Mouse (Mus musculus) c-Kit-positive CD71-negative TER-119-negative erythroid progenitor cells, embryonic 14.5 days (primary cell): ENCODE results near the gene 4930555G01Rik.
"Not testable (repeated sequence)": the region's sequence is repeated elsewhere in the genome, so short reads cannot be mapped to it uniquely, and the experiment has no call there.

Experiments
- DNase-seq: peaks from one replicate; pipeline ENCODE4 v3.0.0-alpha.2; 2013; ENCODE audit warnings: low read depth

The 4930555G01Rik gene

DNA sequence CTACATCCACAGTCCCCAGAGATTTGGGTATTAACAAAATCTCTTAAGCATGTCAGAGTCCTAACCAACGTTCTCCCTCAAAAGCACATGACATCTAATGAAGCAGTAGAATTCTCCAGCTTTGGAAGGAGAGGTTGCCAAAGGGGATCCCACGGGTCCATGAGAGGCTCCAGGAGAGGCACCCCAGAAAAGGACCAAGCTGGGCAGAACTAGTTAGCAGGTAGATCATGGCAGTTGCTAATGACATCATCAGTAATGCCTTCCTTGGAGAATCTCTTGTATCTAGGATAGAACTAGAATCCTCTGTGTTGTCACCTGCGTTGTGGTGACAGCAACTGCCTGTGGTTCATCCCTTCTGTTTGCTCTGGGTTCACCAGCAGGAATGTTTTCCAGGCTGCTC, at the start of gene 4930555G01Rik:
TSS of gene 4930555G01Rik (plus strand) at position 301 of the 400 bp plus-strand sequence.
- not testable (repeated sequence) for DNase-seq

DNA sequence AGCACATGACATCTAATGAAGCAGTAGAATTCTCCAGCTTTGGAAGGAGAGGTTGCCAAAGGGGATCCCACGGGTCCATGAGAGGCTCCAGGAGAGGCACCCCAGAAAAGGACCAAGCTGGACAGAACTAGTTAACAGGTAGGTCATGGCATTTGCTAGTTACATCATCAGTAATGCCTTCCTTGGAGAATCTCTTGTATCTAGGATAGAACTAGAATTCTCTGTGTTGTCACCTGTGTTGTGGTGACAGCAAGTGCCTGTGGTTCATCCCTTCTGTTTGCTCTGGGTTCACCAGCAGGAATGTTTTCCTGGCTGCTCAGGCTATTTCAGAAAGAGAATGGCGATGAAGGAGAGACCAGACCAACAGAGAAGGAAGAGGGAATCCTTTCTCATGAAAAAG, 34.8 kb upstream of the 4930555G01Rik start, which contains the start of gene Gm3298:
TSS of gene Gm3298 (plus strand) at position 301 of the 400 bp plus-strand sequence.
- not testable (repeated sequence) for DNase-seq

DNA sequence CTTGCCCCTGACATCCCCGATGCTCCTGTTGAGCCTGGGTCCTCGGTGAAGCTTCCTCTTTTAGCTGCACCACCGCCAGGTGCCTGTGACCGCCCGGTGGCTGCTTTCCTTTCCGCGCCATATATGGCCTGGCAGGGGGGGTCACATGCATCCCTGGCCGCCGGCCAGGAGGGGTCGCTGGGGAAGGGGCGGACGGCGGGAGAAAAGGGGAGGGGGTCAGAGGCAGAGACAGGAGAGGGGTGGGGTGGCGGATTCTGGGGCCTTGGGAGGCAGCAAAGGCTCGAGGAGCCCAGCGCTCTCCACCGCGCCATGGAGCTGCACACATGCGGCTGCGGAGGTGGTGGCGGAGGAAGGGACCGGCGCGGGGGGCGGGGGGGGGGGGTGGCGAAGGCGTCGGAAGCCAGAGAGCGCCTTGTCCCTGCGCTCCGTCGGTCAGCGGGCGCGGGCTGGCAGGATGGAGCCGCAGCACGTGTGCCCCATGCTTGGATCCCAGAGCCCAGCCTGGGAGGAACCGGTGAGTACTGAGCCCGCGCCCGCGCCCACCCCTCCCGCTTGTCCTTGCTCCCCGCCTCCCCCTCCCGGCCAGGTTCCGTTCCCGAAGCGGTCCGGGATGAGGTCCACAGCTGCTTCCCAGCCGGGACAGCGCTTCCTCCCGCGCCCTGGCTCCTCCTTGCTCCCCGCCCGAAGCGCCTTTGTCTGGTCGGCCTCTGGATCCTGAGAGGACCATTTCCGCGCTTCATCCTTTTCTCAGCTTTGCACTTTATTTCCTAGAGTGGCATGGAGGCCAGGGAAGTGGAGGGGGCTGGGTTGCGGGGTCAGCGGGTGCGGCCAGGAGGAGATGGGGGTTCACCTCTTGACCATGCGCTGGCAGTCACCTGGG, 20.4 kb downstream of the 4930555G01Rik start, which contains the start of gene Gm8281:
TSS of gene Gm8281 (plus strand) at position 430 of the 880 bp plus-strand sequence.
- not testable (repeated sequence) for DNase-seq
